Mouse (Mus musculus): ENCODE results near the gene AC140267.1. TPM values are rescaled to one million over a fixed set of nuclear protein-coding genes. Genes with fewer than 3 reads are reported as not detected.

Gene AC140267.1
- polyA plus RNA-seq, 1 experiment from 2014 or later, result 7.0 TPM

DNA sequence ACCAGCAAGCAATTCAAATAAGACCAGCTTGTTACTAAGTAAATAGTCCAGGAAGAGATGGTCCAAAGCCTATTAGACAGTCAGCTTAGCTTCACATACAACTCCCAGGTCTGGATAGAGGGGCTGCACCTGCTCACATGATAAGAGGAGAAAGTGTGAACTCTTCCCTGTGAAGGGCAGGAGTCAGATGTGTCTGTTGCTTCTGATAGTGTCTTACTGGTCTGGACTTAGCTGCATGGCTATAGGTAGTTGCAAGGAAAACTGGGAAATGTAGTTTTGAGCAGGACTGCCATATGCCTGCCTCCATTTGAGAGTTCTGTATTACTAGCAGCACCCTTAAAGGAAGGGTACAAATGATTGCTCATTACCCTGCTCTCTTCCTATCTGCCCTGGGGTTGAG is 21.9 kb upstream of the AC140267.1 start:
- Histone ChIP-seq H3K4me2 (no peak overlapping the region), H3K27ac (no peak overlapping the region), H3K9me3 (no peaks in the 10 kb centered on the region), H3K4me3 (replicated peaks) (no peak overlapping the region), H3K9ac (replicated peaks) (no peak overlapping the region), H3K27me3 (no peaks in the 10 kb centered on the region), H3K4me1 (replicated peaks) (0 out of 2 replicates have a peak, but pooled peaks cover 6% of the 10 kb centered on the region), H3K36me3 (peaks cover 40% of the 10 kb centered on the region)
- ATAC-seq (ENCODE audit: insufficient number of reproducible peaks, insufficient read depth, low FRiP score, low TSS enrichment, low read depth), result no peak

GRCm38 (mm10) chr15:80215716-80216479 is 19.7 kb upstream of the AC140267.1 start:
- no peak overlapping the region for H3K27ac ChIP-seq
- 18% methylated on average over 10 of the region's 10 CpGs for WGBS
- ATAC-seq (ENCODE audit: insufficient number of reproducible peaks, insufficient read depth, low FRiP score, low TSS enrichment, low read depth), result no peak
- no peaks in the 10 kb centered on the region for H3K9me3 ChIP-seq
- peaks cover 36% of the 10 kb centered on the region for H3K36me3 ChIP-seq
- no peaks in the 10 kb centered on the region for H3K27me3 ChIP-seq
- H3K4me2 ChIP-seq, result no peak overlapping the region
- no peak overlapping the region for H3K4me3 ChIP-seq (replicated peaks)
- 0 out of 2 replicates have a peak, but pooled peaks cover 12% of the 10 kb centered on the region for H3K4me1 ChIP-seq (replicated peaks)
- no peak overlapping the region for H3K9ac ChIP-seq (replicated peaks)

DNA sequence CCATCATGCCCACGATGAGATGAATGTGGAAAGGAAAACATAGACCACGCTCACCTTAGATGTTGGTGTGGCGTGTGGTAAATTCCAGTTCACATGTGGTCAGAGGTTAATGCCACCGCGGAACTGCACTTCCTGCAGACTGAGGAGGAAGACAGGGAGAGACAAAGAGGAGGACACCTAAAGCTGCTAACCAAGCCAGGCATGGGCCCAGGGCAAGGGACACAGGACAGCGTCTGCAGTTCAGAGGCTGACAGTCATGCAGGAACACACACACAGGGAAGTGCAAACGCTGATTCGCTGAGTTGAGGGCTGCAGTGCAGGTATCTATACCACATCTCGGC is 19.2 kb upstream of the AC140267.1 start:
- no peaks in the 10 kb centered on the region for H3K9me3 ChIP-seq
- 58% methylated on average over 9 of the region's 9 CpGs for WGBS
- no peak for ATAC-seq (ENCODE audit: insufficient number of reproducible peaks, insufficient read depth, low FRiP score, low TSS enrichment, low read depth)
- H3K27ac ChIP-seq, result no peak overlapping the region
- no peak overlapping the region for H3K4me3 ChIP-seq (replicated peaks)
- H3K4me2 ChIP-seq, result no peak overlapping the region
- 0 out of 2 replicates have a peak, but pooled peaks cover 12% of the 10 kb centered on the region for H3K4me1 ChIP-seq (replicated peaks)
- peaks cover 30% of the 10 kb centered on the region for H3K36me3 ChIP-seq
- H3K27me3 ChIP-seq, result no peaks in the 10 kb centered on the region
- H3K9ac ChIP-seq (replicated peaks), result no peak overlapping the region

GRCm38 (mm10) chr15:80217476-80217875 is 18.2 kb upstream of the AC140267.1 start:
- no peak overlapping the region for H3K27ac ChIP-seq
- no peak for ATAC-seq (ENCODE audit: insufficient number of reproducible peaks, insufficient read depth, low FRiP score, low TSS enrichment, low read depth)
- no peak overlapping the region for H3K4me2 ChIP-seq
- H3K4me3 ChIP-seq (replicated peaks), result no peak overlapping the region
- 83% methylated on average over 10 of the region's 10 CpGs for WGBS
- H3K9ac ChIP-seq (replicated peaks), result no peak overlapping the region
- H3K4me1 ChIP-seq (replicated peaks), result 0 out of 2 replicates have a peak, but pooled peaks cover 12% of the 10 kb centered on the region
- H3K9me3 ChIP-seq, result no peaks in the 10 kb centered on the region
- no peaks in the 10 kb centered on the region for H3K27me3 ChIP-seq
- H3K36me3 ChIP-seq, result peaks cover 20% of the 10 kb centered on the region

DNA sequence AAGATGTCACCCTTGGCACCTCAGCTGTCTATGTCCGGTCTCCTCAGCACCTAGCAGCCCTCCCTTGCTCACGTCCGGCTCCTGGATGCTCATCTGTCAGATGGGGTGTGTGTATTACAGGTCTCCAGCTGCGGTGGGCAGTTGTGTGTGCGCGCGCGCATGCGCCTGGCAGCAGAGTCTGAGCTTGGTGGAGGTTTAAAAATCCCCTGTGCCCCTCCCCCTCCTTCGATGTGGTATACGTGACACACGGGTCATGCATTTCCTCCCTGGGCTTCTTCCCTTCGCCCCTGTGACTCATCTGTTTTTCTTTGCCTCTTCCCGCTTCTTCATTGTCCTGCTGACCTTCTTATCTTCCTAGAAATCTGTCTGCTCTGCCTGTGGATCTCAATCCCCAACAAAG is 16.4 kb upstream of the AC140267.1 start:
- Histone ChIP-seq H3K9ac (replicated peaks) (no peak overlapping the region), H3K4me2 (0 out of 2 replicates have a peak overlapping the region, but pooled peaks have one; percentile 1), H3K4me1 (replicated peaks) (0 out of 2 replicates have a peak, but pooled peaks cover 12% of the 10 kb centered on the region), H3K27me3 (no peaks in the 10 kb centered on the region), H3K36me3 (peaks cover 4% of the 10 kb centered on the region; the same call in 1 of the 2 replicates), H3K9me3 (no peaks in the 10 kb centered on the region), H3K4me3 (replicated peaks) (no peak overlapping the region), H3K27ac (no peak overlapping the region)
- ATAC-seq (ENCODE audit: insufficient number of reproducible peaks, insufficient read depth, low FRiP score, low TSS enrichment, low read depth), result no peak
- WGBS, result 51% methylated on average over 14 of the region's 14 CpGs

GRCm38 (mm10) chr15:80219705-80220657 is 15.7 kb upstream of the AC140267.1 start:
- WGBS, result 62% methylated on average over 4 of the region's 4 CpGs
- Histone ChIP-seq H3K27me3 (no peaks in the 10 kb centered on the region), H3K36me3 (peaks cover 4% of the 10 kb centered on the region; the same call in 1 of the 2 replicates), H3K4me1 (replicated peaks) (0 out of 2 replicates have a peak, but pooled peaks cover 12% of the 10 kb centered on the region), H3K9me3 (no peaks in the 10 kb centered on the region), H3K9ac (replicated peaks) (no peak overlapping the region), H3K4me2 (0 out of 2 replicates have a peak overlapping the region, but pooled peaks have one; percentile 1), H3K27ac (no peak overlapping the region), H3K4me3 (replicated peaks) (no peak overlapping the region)
- ATAC-seq (ENCODE audit: insufficient number of reproducible peaks, insufficient read depth, low FRiP score, low TSS enrichment, low read depth), result no peak

- Histone ChIP-seq H3K4me3 (replicated peaks) (no peak overlapping the region), H3K4me2 (no peak overlapping the region), H3K9me3 (no peaks in the 10 kb centered on the region), H3K27ac (no peak overlapping the region), H3K9ac (replicated peaks) (no peak overlapping the region), H3K4me1 (replicated peaks) (0 out of 2 replicates have a peak, but pooled peaks cover 7% of the 10 kb centered on the region), H3K27me3 (no peaks in the 10 kb centered on the region), H3K36me3 (peaks cover 4% of the 10 kb centered on the region; the same call in 1 of the 2 replicates)
- 68% methylated on average over 8 of the region's 8 CpGs for WGBS
- no peak for ATAC-seq (ENCODE audit: insufficient number of reproducible peaks, insufficient read depth, low FRiP score, low TSS enrichment, low read depth)
Measured at GRCm38 (mm10) chr15:80221031-80221430, 14.6 kb upstream of the AC140267.1 start.

GRCm38 (mm10) chr15:80223751-80224150 is 11.9 kb upstream of the AC140267.1 start:
- Histone ChIP-seq H3K27ac (no peak overlapping the region), H3K4me1 (replicated peaks) (0 out of 2 replicates have a peak, but pooled peaks cover 6% of the 10 kb centered on the region), H3K9ac (replicated peaks) (no peak overlapping the region), H3K27me3 (no peaks in the 10 kb centered on the region), H3K36me3 (no peaks in the 10 kb centered on the region), H3K9me3 (no peaks in the 10 kb centered on the region), H3K4me3 (replicated peaks) (no peak overlapping the region), H3K4me2 (no peak overlapping the region)
- no peak for ATAC-seq (ENCODE audit: insufficient number of reproducible peaks, insufficient read depth, low FRiP score, low TSS enrichment, low read depth)
- 85% methylated on average over 7 of the region's 7 CpGs for WGBS

GRCm38 (mm10) chr15:80225208-80225607 is 10.4 kb upstream of the AC140267.1 start:
- no peak overlapping the region for H3K9ac ChIP-seq (replicated peaks)
- H3K27ac ChIP-seq, result no peak overlapping the region
- no peaks in the 10 kb centered on the region for H3K36me3 ChIP-seq
- no peak for ATAC-seq (ENCODE audit: insufficient number of reproducible peaks, insufficient read depth, low FRiP score, low TSS enrichment, low read depth)
- H3K27me3 ChIP-seq, result no peaks in the 10 kb centered on the region
- H3K4me1 ChIP-seq (replicated peaks), result no peaks in the 10 kb centered on the region
- H3K4me3 ChIP-seq (replicated peaks), result no peak overlapping the region
- no peak overlapping the region for H3K4me2 ChIP-seq
- H3K9me3 ChIP-seq, result no peaks in the 10 kb centered on the region
- WGBS, result 30% methylated on average over 9 of the region's 9 CpGs

GRCm38 (mm10) chr15:80225796-80226195 is 9.8 kb upstream of the AC140267.1 start:
- Histone ChIP-seq H3K9ac (replicated peaks) (no peak overlapping the region), H3K4me2 (no peak overlapping the region), H3K36me3 (no peaks in the 10 kb centered on the region), H3K27ac (no peak overlapping the region), H3K4me3 (replicated peaks) (no peak overlapping the region), H3K9me3 (no peaks in the 10 kb centered on the region), H3K4me1 (replicated peaks) (no peaks in the 10 kb centered on the region), H3K27me3 (no peaks in the 10 kb centered on the region)
- ATAC-seq (ENCODE audit: insufficient number of reproducible peaks, insufficient read depth, low FRiP score, low TSS enrichment, low read depth), result no peak
- WGBS, result 50% methylated on average over 2 of the region's 2 CpGs

All from limb, embryonic 12.5 days (tissue).